Mouse (Mus musculus): ENCODE data around the gene Lamtor3. TPM values are rescaled to one million over a fixed set of nuclear protein-coding genes. Genes with fewer than 3 reads are reported as not detected.

The Lamtor3 gene
- total RNA-seq, 1 experiment = 39.3 TPM

GRCm38 (mm10) chr3:137941555-137941954 is 23.2 kb downstream of the Lamtor3 start:
- H3K4me3 ChIP-seq (ENCODE audit: insufficient read depth in 1 of 2, low read depth in 1 of 2, low read length in 2 of 2, poor library complexity in 1 of 2, severe bottlenecking in 1 of 2) = no peak overlapping the region
- peaks cover 5 to 7% of the 10 kb centered on the region in 2 experiments; a peak in 2 of 4 replicates for H3K4me1 ChIP-seq (ENCODE audit: control insufficient read depth in 2 of 2, insufficient read depth in 2 of 2, low read length in 2 of 2, poor library complexity in 1 of 2)
- DNase-seq (ENCODE audit: low read depth, low spot score) = no peak
- H3K9ac ChIP-seq (ENCODE audit: insufficient read depth, low read depth, low read length, poor library complexity, severe bottlenecking) = no peak overlapping the region
- TF ChIP-seq ZNF384 (IDR thresholded peaks at IDR 0.05; ENCODE audit: low read depth, low read length) = no peak
- no peak for TF ChIP-seq MAFK (IDR thresholded peaks at IDR 0.05; ENCODE audit: insufficient read depth, low read depth, low read length)
- TF ChIP-seq CHD2 (IDR thresholded peaks at IDR 0.05; ENCODE audit: low read depth, low read length) = no peak
- no peak for TF ChIP-seq ZC3H11A (IDR thresholded peaks at IDR 0.05; ENCODE audit: borderline replicate concordance, low read depth, low read length)
- TF ChIP-seq HCFC1 (IDR thresholded peaks at IDR 0.05; ENCODE audit: borderline replicate concordance, insufficient read depth, low read length) = no peak
- in situ Hi-C loops (cut with MboI; ENCODE audit: low sequenced_read_pairs in 2 of 2, unreplicated experiment in 2 of 2) = no loop called here
- no peaks in the 10 kb centered on the region; the same call in 1 of the 2 replicates for H3K36me3 ChIP-seq (ENCODE audit: control insufficient read depth, insufficient read depth, low read length, poor library complexity, severe bottlenecking)
- no peak overlapping the region for H3K27ac ChIP-seq (ENCODE audit: insufficient read depth, low read depth, low read length, poor library complexity, severe bottlenecking)
- H3K9me3 ChIP-seq (ENCODE audit: control insufficient read depth, insufficient read depth, low read depth, low read length) = no peaks in the 10 kb centered on the region

- H3K27ac ChIP-seq (ENCODE audit: insufficient read depth, low read depth, low read length, poor library complexity, severe bottlenecking) = no peak overlapping the region
- H3K9me3 ChIP-seq (ENCODE audit: control insufficient read depth, insufficient read depth, low read depth, low read length) = no peaks in the 10 kb centered on the region
- DNase-seq (ENCODE audit: low read depth, low spot score) = no peak
- TF ChIP-seq ZNF384 (IDR thresholded peaks at IDR 0.05; ENCODE audit: low read depth, low read length) (no peak), CHD2 (IDR thresholded peaks at IDR 0.05; ENCODE audit: low read depth, low read length) (no peak), MAFK (IDR thresholded peaks at IDR 0.05; ENCODE audit: insufficient read depth, low read depth, low read length) (no peak), ZC3H11A (IDR thresholded peaks at IDR 0.05; ENCODE audit: borderline replicate concordance, low read depth, low read length) (no peak), HCFC1 (IDR thresholded peaks at IDR 0.05; ENCODE audit: borderline replicate concordance, insufficient read depth, low read length) (no peak)
- H3K4me1 ChIP-seq (ENCODE audit: control insufficient read depth in 2 of 2, insufficient read depth in 2 of 2, low read length in 2 of 2, poor library complexity in 1 of 2) = peaks cover 5 to 7% of the 10 kb centered on the region in 2 experiments; a peak in 2 of 4 replicates
- in situ Hi-C loops (cut with MboI; ENCODE audit: low sequenced_read_pairs in 2 of 2, unreplicated experiment in 2 of 2) = no loop called here
- H3K9ac ChIP-seq (ENCODE audit: insufficient read depth, low read depth, low read length, poor library complexity, severe bottlenecking) = no peak overlapping the region
- H3K36me3 ChIP-seq (ENCODE audit: control insufficient read depth, insufficient read depth, low read length, poor library complexity, severe bottlenecking) = no peaks in the 10 kb centered on the region; the same call in 1 of the 2 replicates
- H3K4me3 ChIP-seq (ENCODE audit: insufficient read depth in 1 of 2, low read depth in 1 of 2, low read length in 2 of 2, poor library complexity in 1 of 2, severe bottlenecking in 1 of 2) = no peak overlapping the region
Measured at GRCm38 (mm10) chr3:137942098-137942622, 23.9 kb downstream of the Lamtor3 start.

- TF ChIP-seq CHD2 (IDR thresholded peaks at IDR 0.05; ENCODE audit: low read depth, low read length) (no peak), ZC3H11A (IDR thresholded peaks at IDR 0.05; ENCODE audit: borderline replicate concordance, low read depth, low read length) (no peak), MAFK (IDR thresholded peaks at IDR 0.05; ENCODE audit: insufficient read depth, low read depth, low read length) (no peak), ZNF384 (IDR thresholded peaks at IDR 0.05; ENCODE audit: low read depth, low read length) (no peak), HCFC1 (IDR thresholded peaks at IDR 0.05; ENCODE audit: borderline replicate concordance, insufficient read depth, low read length) (no peak)
- Histone ChIP-seq H3K36me3 (ENCODE audit: control insufficient read depth, insufficient read depth, low read length, poor library complexity, severe bottlenecking) (no peaks in the 10 kb centered on the region), H3K9ac (ENCODE audit: insufficient read depth, low read depth, low read length, poor library complexity, severe bottlenecking) (no peak overlapping the region), H3K4me3 (ENCODE audit: insufficient read depth in 1 of 2, low read depth in 1 of 2, low read length in 2 of 2, poor library complexity in 1 of 2, severe bottlenecking in 1 of 2) (no peak overlapping the region), H3K9me3 (ENCODE audit: control insufficient read depth, insufficient read depth, low read depth, low read length) (no peaks in the 10 kb centered on the region), H3K27ac (ENCODE audit: insufficient read depth, low read depth, low read length, poor library complexity, severe bottlenecking) (no peak overlapping the region), H3K4me1 (ENCODE audit: control insufficient read depth in 2 of 2, insufficient read depth in 2 of 2, low read length in 2 of 2, poor library complexity in 1 of 2) (peaks cover 5 to 7% of the 10 kb centered on the region in 2 experiments; a peak in 2 of 4 replicates)
- in situ Hi-C loops (cut with MboI; ENCODE audit: low sequenced_read_pairs in 2 of 2, unreplicated experiment in 2 of 2) = no loop called here
- no peak for DNase-seq (ENCODE audit: low read depth, low spot score)
Measured at GRCm38 (mm10) chr3:137943737-137944154, 25.4 kb downstream of the Lamtor3 start.

GRCm38 (mm10) chr3:137946827-137947226 is 28.5 kb downstream of the Lamtor3 start:
- no peak overlapping the region for H3K27ac ChIP-seq (ENCODE audit: insufficient read depth, low read depth, low read length, poor library complexity, severe bottlenecking)
- TF ChIP-seq CHD2 (IDR thresholded peaks at IDR 0.05; ENCODE audit: low read depth, low read length) = no peak
- no peak for TF ChIP-seq ZC3H11A (IDR thresholded peaks at IDR 0.05; ENCODE audit: borderline replicate concordance, low read depth, low read length)
- TF ChIP-seq ZNF384 (IDR thresholded peaks at IDR 0.05; ENCODE audit: low read depth, low read length) = no peak
- no peak overlapping the region for H3K4me3 ChIP-seq (ENCODE audit: insufficient read depth in 1 of 2, low read depth in 1 of 2, low read length in 2 of 2, poor library complexity in 1 of 2, severe bottlenecking in 1 of 2)
- in situ Hi-C loops (cut with MboI; ENCODE audit: low sequenced_read_pairs in 2 of 2, unreplicated experiment in 2 of 2) = no loop called here
- no peak overlapping the region for H3K9ac ChIP-seq (ENCODE audit: insufficient read depth, low read depth, low read length, poor library complexity, severe bottlenecking)
- H3K4me1 ChIP-seq (ENCODE audit: control insufficient read depth in 2 of 2, insufficient read depth in 2 of 2, low read length in 2 of 2, poor library complexity in 1 of 2) = peaks cover 5 to 7% of the 10 kb centered on the region in 2 experiments; a peak in 2 of 4 replicates
- no peak for DNase-seq (ENCODE audit: low read depth, low spot score)
- no peaks in the 10 kb centered on the region for H3K9me3 ChIP-seq (ENCODE audit: control insufficient read depth, insufficient read depth, low read depth, low read length)
- H3K36me3 ChIP-seq (ENCODE audit: control insufficient read depth, insufficient read depth, low read length, poor library complexity, severe bottlenecking) = no peaks in the 10 kb centered on the region

All from ES-E14 (cell line).